Mouse (Mus musculus): ENCODE data around the gene 2310030G06Rik. TPM values are rescaled to one million over a fixed set of nuclear protein-coding genes. Genes with fewer than 3 reads are reported as not detected.

The 2310030G06Rik gene
- 11.6 and 13.9 TPM in 2 replicates for polyA plus RNA-seq (2015; fragmentation: Nextera tagmentation; extraction: Ambion mirVana)

DNA sequence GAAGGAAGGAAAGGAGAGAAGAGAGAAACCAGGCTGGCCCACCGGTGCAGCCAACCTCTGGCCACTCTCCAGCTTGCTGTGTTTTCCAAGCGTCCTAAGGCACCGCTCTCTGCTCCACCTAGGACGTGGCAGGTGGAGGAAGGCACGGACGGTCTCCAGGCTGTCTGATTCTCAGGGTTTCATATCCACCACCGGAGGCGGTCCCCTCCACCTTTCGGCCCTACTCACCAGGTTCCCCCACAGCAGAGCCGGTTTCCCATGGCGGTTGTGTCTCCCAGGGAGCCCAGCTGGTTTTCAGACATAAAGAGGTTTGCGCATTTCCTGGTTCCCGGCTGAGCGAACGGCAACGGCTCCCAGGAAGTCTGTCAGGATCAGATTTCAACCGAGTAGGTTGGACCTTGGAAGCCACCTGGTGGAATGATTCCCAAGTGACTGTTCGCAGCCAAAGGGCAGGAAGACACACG lies at the start of gene 2310030G06Rik:
TSS of gene 2310030G06Rik (minus strand) at position 323 of the 464 bp plus-strand sequence.
- peak; percentile 82 for ATAC-seq
- 9% methylated on average over 19 of the region's 19 CpGs for WGBS (ENCODE audit: insufficient replicate concordance)
- Histone ChIP-seq H3K27ac (ENCODE audit: low read depth) (peak within 1 kb of the TSS; percentile 85), H3K4me2 (ENCODE audit: low read depth, low read length) (peak within 1 kb of the TSS; percentile 53), H3K4me3 (ENCODE audit: low read depth, low read length) (peak within 1 kb of the TSS; percentile 46), H3K4me1 (ENCODE audit: insufficient read depth) (no peaks in the 10 kb centered on the region), H3K9me3 (ENCODE audit: low read length) (no peaks in the 10 kb centered on the region), H3K27me3 (ENCODE audit: insufficient read depth, low read length) (no peaks in the 10 kb centered on the region), H3K36me3 (replicated peaks; ENCODE audit: insufficient read depth, low read length) (no peaks in the 10 kb centered on the region), H3K9ac (replicated peaks) (peak within 1 kb of the TSS; percentile 61)
- peak; percentile 47 for TF ChIP-seq CTCF (IDR thresholded peaks at IDR 0.05; ENCODE audit: low read depth)
- no peak for TF ChIP-seq EP300 (IDR thresholded peaks at IDR 0.05; ENCODE audit: low read depth)
- peak; percentile 60 for DNase-seq

DNA sequence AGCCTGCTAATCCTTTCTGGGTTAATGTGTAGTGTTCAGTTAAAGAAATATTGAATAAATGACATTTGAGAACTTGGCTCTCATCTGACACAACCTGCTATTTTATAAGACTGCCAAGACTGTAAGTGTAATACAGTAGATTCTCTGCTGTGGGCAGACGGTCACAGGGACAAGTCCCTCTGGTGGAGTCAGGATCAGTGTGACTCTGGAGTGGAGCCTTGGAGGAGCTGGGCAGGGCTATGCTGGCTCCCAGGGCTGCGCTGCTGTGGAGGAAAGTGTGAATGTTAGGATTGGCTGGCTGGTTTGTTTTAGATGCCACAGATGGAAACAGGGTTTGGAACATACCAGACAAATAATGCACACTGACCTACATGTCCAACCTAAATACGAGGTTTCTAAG lies 48.9 kb upstream of the 2310030G06Rik start:
- Histone ChIP-seq H3K27me3 (ENCODE audit: insufficient read depth, low read length) (no peaks in the 10 kb centered on the region), H3K4me2 (ENCODE audit: low read depth, low read length) (no peak overlapping the region), H3K4me3 (ENCODE audit: low read depth, low read length) (no peak overlapping the region), H3K36me3 (replicated peaks; ENCODE audit: insufficient read depth, low read length) (peaks cover 18% of the 10 kb centered on the region), H3K27ac (ENCODE audit: low read depth) (no peak overlapping the region), H3K4me1 (ENCODE audit: insufficient read depth) (no peaks in the 10 kb centered on the region), H3K9me3 (ENCODE audit: low read length) (no peaks in the 10 kb centered on the region), H3K9ac (replicated peaks) (no peak overlapping the region)
- DNase-seq (no peak), ATAC-seq (no peak)
- WGBS (ENCODE audit: insufficient replicate concordance), result 85% methylated on average over 3 of the region's 3 CpGs
- TF ChIP-seq CTCF (IDR thresholded peaks at IDR 0.05; ENCODE audit: low read depth) (no peak), EP300 (IDR thresholded peaks at IDR 0.05; ENCODE audit: low read depth) (no peak)

DNA sequence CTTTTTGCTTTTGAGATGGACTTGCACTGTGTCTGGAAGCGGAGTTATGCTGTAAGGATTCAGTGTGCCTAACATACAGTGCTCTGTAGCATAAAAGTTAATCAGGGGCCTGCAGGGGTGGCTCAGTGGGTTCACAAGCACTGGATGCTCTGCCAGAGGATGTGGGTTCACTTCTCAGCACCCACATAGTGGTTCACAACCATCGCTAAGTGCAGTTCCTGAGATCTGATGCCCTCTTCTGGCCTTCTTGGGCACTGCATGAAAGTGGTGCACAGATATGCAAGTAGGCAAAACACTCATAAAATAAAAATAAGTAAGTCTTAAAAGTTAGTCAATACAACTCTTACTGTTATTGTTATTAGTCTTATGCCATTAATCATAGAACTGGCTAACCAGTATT lies 35.8 kb upstream of the 2310030G06Rik start:
- H3K27me3 ChIP-seq (ENCODE audit: insufficient read depth, low read length), result no peaks in the 10 kb centered on the region
- no peak overlapping the region for H3K9ac ChIP-seq (replicated peaks)
- 68% methylated on average over 2 of the region's 2 CpGs for WGBS (ENCODE audit: insufficient replicate concordance)
- H3K4me3 ChIP-seq (ENCODE audit: low read depth, low read length), result no peak overlapping the region
- no peak overlapping the region for H3K4me2 ChIP-seq (ENCODE audit: low read depth, low read length)
- DNase-seq (peak; percentile 49), ATAC-seq (no peak)
- H3K27ac ChIP-seq (ENCODE audit: low read depth), result no peak overlapping the region
- H3K36me3 ChIP-seq (replicated peaks; ENCODE audit: insufficient read depth, low read length), result peaks cover 31% of the 10 kb centered on the region
- TF ChIP-seq CTCF (IDR thresholded peaks at IDR 0.05; ENCODE audit: low read depth), result peak; percentile 66
- no peak for TF ChIP-seq EP300 (IDR thresholded peaks at IDR 0.05; ENCODE audit: low read depth)
- H3K9me3 ChIP-seq (ENCODE audit: low read length), result no peaks in the 10 kb centered on the region
- no peaks in the 10 kb centered on the region for H3K4me1 ChIP-seq (ENCODE audit: insufficient read depth)

DNA sequence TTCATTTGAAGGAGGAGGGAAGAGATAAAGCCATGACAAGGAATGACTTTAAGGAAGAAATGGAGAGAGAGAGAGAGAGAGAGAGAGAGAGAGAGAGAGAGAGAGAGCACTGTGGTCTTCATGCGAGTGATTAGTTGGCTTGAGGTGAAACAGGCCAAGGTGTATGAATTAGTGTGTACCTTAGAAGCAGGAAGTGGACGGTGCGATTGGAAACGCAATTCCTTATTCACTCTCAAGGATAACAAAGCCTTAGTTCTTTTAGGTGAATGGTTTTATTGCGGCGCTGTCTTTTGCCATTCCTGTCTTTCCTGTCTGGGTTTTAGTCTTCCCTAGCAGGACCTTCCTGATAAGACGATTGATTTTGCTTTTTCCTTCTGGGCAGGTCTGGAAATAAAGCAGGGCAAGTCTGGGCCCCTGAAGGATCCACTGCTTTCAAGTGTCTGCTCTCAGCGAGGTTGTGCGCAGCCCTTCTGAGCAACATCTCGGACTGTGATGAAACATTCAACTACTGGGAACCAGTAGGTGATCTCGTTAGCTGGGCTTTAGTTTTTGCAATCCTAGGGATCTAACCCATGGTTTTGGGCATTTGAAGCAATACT lies 29.9 kb upstream of the 2310030G06Rik start:
- H3K36me3 ChIP-seq (replicated peaks; ENCODE audit: insufficient read depth, low read length), result peaks cover 17% of the 10 kb centered on the region
- H3K27me3 ChIP-seq (ENCODE audit: insufficient read depth, low read length), result no peaks in the 10 kb centered on the region
- peak overlapping the region; percentile 99 for H3K4me2 ChIP-seq (ENCODE audit: low read depth, low read length)
- WGBS (ENCODE audit: insufficient replicate concordance), result 56% methylated on average over 11 of the region's 11 CpGs
- H3K4me3 ChIP-seq (ENCODE audit: low read depth, low read length), result peak overlapping the region; percentile 87
- ATAC-seq (no peak), DNase-seq (no peak)
- no peak overlapping the region for H3K27ac ChIP-seq (ENCODE audit: low read depth)
- no peak overlapping the region; the same call in 1 of the 2 replicates for H3K9ac ChIP-seq (replicated peaks)
- no peaks in the 10 kb centered on the region for H3K9me3 ChIP-seq (ENCODE audit: low read length)
- peaks cover 15% of the 10 kb centered on the region for H3K4me1 ChIP-seq (ENCODE audit: insufficient read depth)
- TF ChIP-seq CTCF (IDR thresholded peaks at IDR 0.05; ENCODE audit: low read depth), result no peak
- no peak for TF ChIP-seq EP300 (IDR thresholded peaks at IDR 0.05; ENCODE audit: low read depth)

DNA sequence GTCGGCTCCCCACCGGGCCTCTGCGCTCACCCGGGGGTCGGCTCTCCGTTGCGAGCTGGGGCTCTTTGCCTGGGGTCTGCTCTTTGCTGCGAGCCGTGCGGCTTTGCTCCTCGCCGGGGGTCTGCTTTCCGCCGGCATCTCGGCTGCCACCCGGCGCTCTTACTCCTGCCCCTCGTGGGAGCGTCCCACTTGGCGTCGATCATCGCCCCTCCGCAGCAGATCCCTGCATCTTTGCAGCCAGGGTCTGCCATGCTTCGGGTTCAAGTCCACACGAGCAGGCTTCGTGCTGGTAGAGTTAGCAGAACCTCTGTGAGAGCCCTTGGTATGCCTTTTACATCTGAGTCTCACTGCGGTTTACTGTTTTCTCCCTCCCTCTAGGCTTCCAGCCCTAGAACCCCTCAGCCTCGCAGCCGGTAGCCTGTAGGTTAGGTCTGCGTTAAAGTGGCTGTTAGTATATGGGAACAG lies 29.4 kb upstream of the 2310030G06Rik start:
- Histone ChIP-seq H3K9ac (replicated peaks) (peak overlapping the region; percentile 90), H3K36me3 (replicated peaks; ENCODE audit: insufficient read depth, low read length) (peaks cover 19% of the 10 kb centered on the region), H3K4me1 (ENCODE audit: insufficient read depth) (peaks cover 15% of the 10 kb centered on the region), H3K4me3 (ENCODE audit: low read depth, low read length) (peak overlapping the region; percentile 87), H3K27ac (ENCODE audit: low read depth) (peak overlapping the region; percentile 16), H3K27me3 (ENCODE audit: insufficient read depth, low read length) (no peaks in the 10 kb centered on the region), H3K9me3 (ENCODE audit: low read length) (no peaks in the 10 kb centered on the region), H3K4me2 (ENCODE audit: low read depth, low read length) (peak overlapping the region; percentile 99)
- ATAC-seq (peak; percentile 30), DNase-seq (no peak)
- TF ChIP-seq EP300 (IDR thresholded peaks at IDR 0.05; ENCODE audit: low read depth), result no peak
- no peak for TF ChIP-seq CTCF (IDR thresholded peaks at IDR 0.05; ENCODE audit: low read depth)
- WGBS (ENCODE audit: insufficient replicate concordance), result under 1% methylated on average over 29 of the region's 30 CpGs

DNA sequence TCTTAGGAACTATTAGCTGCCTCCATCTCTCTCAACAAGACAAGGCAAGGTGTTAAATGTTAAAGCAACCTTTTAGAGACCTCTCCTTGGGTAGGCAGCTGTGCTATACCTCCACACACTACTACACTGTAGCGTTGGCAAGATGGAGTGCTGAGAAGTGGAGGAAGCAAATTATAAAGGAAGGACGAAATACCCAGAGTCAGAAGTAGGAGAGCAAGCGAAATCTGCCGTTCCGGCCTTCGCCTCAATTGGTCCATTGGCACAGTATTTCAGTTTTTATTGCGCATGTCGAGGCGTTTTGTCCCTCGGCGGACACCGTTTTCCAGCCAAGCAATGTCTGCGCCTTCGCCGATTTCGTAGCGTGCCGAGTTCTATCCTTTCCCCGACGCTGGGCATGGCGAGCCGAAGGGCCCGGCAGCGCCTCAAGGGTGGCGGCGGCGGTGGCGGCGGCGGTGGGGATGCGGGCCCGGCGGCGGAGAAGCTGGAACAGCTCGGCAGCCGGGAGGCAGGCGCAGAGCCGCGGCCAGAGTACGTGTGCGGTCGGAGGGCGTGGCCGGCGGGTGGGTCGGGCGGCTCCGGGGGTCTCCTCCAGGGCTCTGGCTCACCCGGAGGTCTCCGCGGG lies 28.8 kb upstream of the 2310030G06Rik start, which contains the start of the genes Alg9 and 1110032A03Rik:
TSS of gene Alg9 (plus strand) at position 29 of the 622 bp plus-strand sequence.
TSS of gene 1110032A03Rik (minus strand) at position 530 of the 622 bp plus-strand sequence.
- WGBS (ENCODE audit: insufficient replicate concordance), result 5% methylated on average over 49 of the region's 51 CpGs
- H3K9me3 ChIP-seq (ENCODE audit: low read length), result no peaks in the 10 kb centered on the region

More for the DNA sequence above, 28.8 kb upstream of the 2310030G06Rik start, which contains the start of the genes Alg9 and 1110032A03Rik:
- TF ChIP-seq EP300 (IDR thresholded peaks at IDR 0.05; ENCODE audit: low read depth) (no peak), CTCF (IDR thresholded peaks at IDR 0.05; ENCODE audit: low read depth) (no peak)
- Histone ChIP-seq H3K27me3 (ENCODE audit: insufficient read depth, low read length) (no peaks in the 10 kb centered on the region), H3K4me3 (ENCODE audit: low read depth, low read length) (peak within 1 kb of the TSS; percentile 87), H3K4me2 (ENCODE audit: low read depth, low read length) (peak within 1 kb of the TSS; percentile 99), H3K9ac (replicated peaks) (peak within 1 kb of the TSS; percentile 90), H3K36me3 (replicated peaks; ENCODE audit: insufficient read depth, low read length) (peaks cover 18% of the 10 kb centered on the region), H3K4me1 (ENCODE audit: insufficient read depth) (peaks cover 15% of the 10 kb centered on the region), H3K27ac (ENCODE audit: low read depth) (peak within 1 kb of the TSS; percentile 16)
- ATAC-seq (peak; percentile 76), DNase-seq (peak; percentile 89)
